Mouse (Mus musculus) frontal cortex, postnatal 10 days (tissue): ENCODE results near the gene Slc25a11.

Experiments used
- DNase-seq, 2 experiments: peaks; one replicate each; pipeline ENCODE4 v3.0.0; 2022; ENCODE audit warnings: low spot score in 2 of 2, mixed read lengths in 1 of 2

Slc25a11 gene

GRCm38 (mm10) chr11:70646691-70647650 lies at the start of gene Slc25a11, which contains the start of gene Rnf167:
Gene Slc25a11 (minus strand): TSS chr11:70647479.
Gene Rnf167 (plus strand): TSS chr11:70647235.
- peak; percentile 95 to 97 for DNase-seq

GRCm38 (mm10) chr11:70693504-70693903 lies 46.2 kb upstream of the Slc25a11 start:
- no peak for DNase-seq

GRCm38 (mm10) chr11:70689578-70689977 lies 42.3 kb upstream of the Slc25a11 start:
- DNase-seq, result no peak

- DNase-seq, result no peak
These were observed 41.1 kb upstream of the Slc25a11 start for GRCm38 (mm10) chr11:70688372-70688771.

- peak; percentile 76 to 87 for DNase-seq
These were observed 40.4 kb upstream of the Slc25a11 start, which contains the start of gene Camta2 for GRCm38 (mm10) chr11:70687601-70688199. Gene Camta2 (minus strand): TSS chr11:70688105.

- DNase-seq, result peak in 1 of 2 experiments; percentile 49
These were observed 39.8 kb upstream of the Slc25a11 start for GRCm38 (mm10) chr11:70686901-70687566.

- DNase-seq, result no peak
These were observed 36.4 kb upstream of the Slc25a11 start for GRCm38 (mm10) chr11:70683640-70684039.

- peak; percentile 47 to 64 for DNase-seq
These were observed 34.8 kb upstream of the Slc25a11 start for GRCm38 (mm10) chr11:70681897-70682581.

GRCm38 (mm10) chr11:70681170-70681569 lies 33.9 kb upstream of the Slc25a11 start:
- no peak for DNase-seq

GRCm38 (mm10) chr11:70679894-70680293 lies 32.6 kb upstream of the Slc25a11 start:
- no peak for DNase-seq

GRCm38 (mm10) chr11:70679361-70679760 lies 32.1 kb upstream of the Slc25a11 start:
- no peak for DNase-seq

GRCm38 (mm10) chr11:70678576-70678975 lies 31.3 kb upstream of the Slc25a11 start:
- DNase-seq, result no peak

GRCm38 (mm10) chr11:70678092-70678491 lies 30.8 kb upstream of the Slc25a11 start:
- no peak for DNase-seq

GRCm38 (mm10) chr11:70674501-70674900 lies 27.2 kb upstream of the Slc25a11 start:
- no peak for DNase-seq

- DNase-seq, result no peak
These were observed 26.7 kb upstream of the Slc25a11 start for GRCm38 (mm10) chr11:70674014-70674413.

GRCm38 (mm10) chr11:70671333-70672047 lies 24.2 kb upstream of the Slc25a11 start:
- DNase-seq, result no peak

- no peak for DNase-seq
These were observed 23.2 kb upstream of the Slc25a11 start for GRCm38 (mm10) chr11:70670483-70670882.

GRCm38 (mm10) chr11:70669582-70670345 lies 22.5 kb upstream of the Slc25a11 start:
- peak; percentile 76 to 77 for DNase-seq

- peak; percentile 96 to 100 for DNase-seq
These were observed 21.7 kb upstream of the Slc25a11 start, which contains the start of gene Spag7 for GRCm38 (mm10) chr11:70668771-70669505. Gene Spag7 (minus strand): TSS chr11:70669416.
